ENCODE assay signal across 8 mouse cellular contexts in the genomic region with DNA sequence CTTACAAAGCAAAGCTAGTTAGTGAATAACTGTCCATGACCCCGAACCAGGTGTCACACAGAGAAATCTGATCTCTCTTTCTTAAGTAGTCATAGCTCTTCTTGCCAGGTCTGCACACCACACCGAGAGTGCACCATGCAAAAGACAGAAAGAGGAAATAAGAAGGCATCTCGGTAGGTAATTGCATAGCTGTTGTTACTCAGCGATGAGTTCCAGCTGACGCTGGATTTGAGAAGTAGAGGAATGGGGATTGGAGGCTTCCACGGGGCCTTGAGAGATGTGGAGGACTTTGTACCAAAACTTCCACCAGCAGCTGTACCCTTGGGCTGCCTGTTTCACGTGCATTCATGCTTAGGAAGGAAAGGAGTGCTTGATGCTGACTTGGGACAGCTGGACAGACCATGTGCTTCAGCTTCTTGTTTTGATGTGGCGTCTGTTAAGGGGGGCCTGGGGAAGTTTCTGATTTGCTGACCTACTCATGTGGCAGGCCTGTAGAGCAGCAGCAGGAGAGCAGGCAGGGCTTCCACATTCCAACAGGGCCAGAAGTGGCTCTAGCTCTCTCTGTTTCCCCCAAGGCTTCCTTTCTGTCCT.
DNase-seq lines count a peak whose midpoint lies in the region; ATAC-seq lines count a peak whose summit lies in the region.
"Had no signal": no experiment of that assay in that cellular context is flagged by ENCODE, and none has a peak within 500 bp of the region (broad histone marks: within the 10 kb centered on the region; RNA-seq: fewer than 3 reads in every experiment).

No protein-coding gene starts in this region.

- no peaks in the 10 kb centered on the region for H3K36me3 ChIP-seq in forebrain, embryonic 15.5 days
- H3K36me3 ChIP-seq in midbrain, embryonic 15.5 days (replicated peaks), result no peaks in the 10 kb centered on the region
- H3K36me3 ChIP-seq: liver, embryonic 13.5 days had no signal

- ATAC-seq in forebrain, embryonic 15.5 days (replicated peaks), result no peak; the same call in 1 of the 2 replicates
- no peak for ATAC-seq in midbrain, embryonic 15.5 days (replicated peaks)

- no peak overlapping the region for H3K9ac ChIP-seq in forebrain, embryonic 15.5 days (replicated peaks)
- no peak overlapping the region for H3K9ac ChIP-seq in midbrain, embryonic 15.5 days
- H3K9ac ChIP-seq: liver, embryonic 13.5 days had no signal

- 0 out of 2 replicates have a peak overlapping the region, but pooled peaks have one; percentile 2 for H3K4me3 ChIP-seq in forebrain, embryonic 15.5 days
- peak overlapping the region; percentile 12 for H3K4me3 ChIP-seq in midbrain, embryonic 15.5 days
- H3K4me3 ChIP-seq: liver, embryonic 13.5 days had no signal

- 0 out of 2 replicates have a peak overlapping the region, but pooled peaks have one; percentile 4 for H3K4me2 ChIP-seq in forebrain, embryonic 15.5 days (replicated peaks)
- peak overlapping the region; percentile 39 for H3K4me2 ChIP-seq in midbrain, embryonic 15.5 days
- H3K4me2 ChIP-seq: liver, embryonic 13.5 days had no signal

- 0 out of 2 replicates have a peak overlapping the region, but pooled peaks have one; percentile 44 for H3K27ac ChIP-seq in forebrain, embryonic 15.5 days (replicated peaks)
- peak overlapping the region; percentile 55 for H3K27ac ChIP-seq in midbrain, embryonic 15.5 days
- H3K27ac ChIP-seq: liver, embryonic 13.5 days had no signal

- peaks cover 54% of the 10 kb centered on the region for H3K4me1 ChIP-seq in forebrain, embryonic 15.5 days
- peaks cover 54% of the 10 kb centered on the region for H3K4me1 ChIP-seq in midbrain, embryonic 15.5 days
- H3K4me1 ChIP-seq: liver, embryonic 13.5 days had no signal

- H3K27me3 ChIP-seq in forebrain, embryonic 15.5 days, result no peaks in the 10 kb centered on the region
- H3K27me3 ChIP-seq in midbrain, embryonic 15.5 days (replicated peaks), result no peaks in the 10 kb centered on the region
- H3K27me3 ChIP-seq: liver, embryonic 13.5 days had no signal

- 38% methylated on average over 8 of the region's 8 CpGs for WGBS in forebrain, embryonic 15.5 days
- 39% methylated on average over 8 of the region's 8 CpGs for WGBS in midbrain, embryonic 15.5 days

- DNase-seq in embryo, embryonic 9.5 days (ENCODE audit: extremely low spot score), result peak; percentile 60
- peak; percentile 34 for DNase-seq in heart, postnatal 25 days (ENCODE audit: low spot score)
- DNase-seq in kidney, postnatal 4 days, result peak; percentile 69 to 82
- DNase-seq in adipocyte (ENCODE audit: low spot score), result no peak
- DNase-seq in testis, postnatal 14 days (ENCODE audit: low spot score), result no peak
- DNase-seq: liver, embryonic 13.5 days had no signal

- intact Hi-C loops in heart, postnatal 25 days (cut with DNase I), result no loop called here

- H3K9me3 ChIP-seq in forebrain, embryonic 15.5 days, result no peaks in the 10 kb centered on the region
- H3K9me3 ChIP-seq in midbrain, embryonic 15.5 days, result no peaks in the 10 kb centered on the region
- H3K9me3 ChIP-seq: liver, embryonic 13.5 days had no signal

Comparison
In these comparisons a context has a peak if more than half of its experiments do, and no peak if none do; other contexts are left out.
1. DNase-seq: peak in embryo, embryonic 9.5 days (single experiment), heart, postnatal 25 days (single experiment) and kidney, postnatal 4 days (2 of 2); none in adipocyte (single experiment) and testis, postnatal 14 days (single experiment).